Mouse (Mus musculus) limb, embryonic 15.5 days (tissue): ENCODE results near the gene Tsr3. TPM values are rescaled to one million over a fixed set of nuclear protein-coding genes. Genes with fewer than 3 reads are reported as not detected.
"Not testable (repeated sequence)": the region's sequence is repeated elsewhere in the genome, so short reads cannot be mapped to it uniquely, and the experiment has no call there.

ENCODE experiments used
- ATAC-seq: fragments of 200-750 bp; cut with Nextera tagmentation; 2 replicates; pipeline ENCODE4 v1.8.0; 2017; ENCODE audit warnings: low read depth, moderate TSS enrichment; ENCODE audit not compliant: insufficient number of reproducible peaks, low FRiP score, low TSS enrichment
- H3K27ac ChIP-seq: fragments of 300-500 bp; sonication (generic); 2 replicates; pipeline ENCODE4 v1.5.1; 2015; ENCODE audit warnings: moderate library complexity, mild to moderate bottlenecking, inconsistent platforms
- H3K27me3 ChIP-seq: fragments of 300-500 bp; sonication (generic); 2 replicates; pipeline ENCODE4 v1.6.1; 2015; ENCODE audit warnings: inconsistent platforms
- H3K36me3 ChIP-seq: fragments of 300-500 bp; sonication (generic); 2 replicates; pipeline ENCODE4 v1.6.1; 2015; ENCODE audit warnings: inconsistent platforms
- H3K4me1 ChIP-seq: fragments of 300-500 bp; sonication (generic); 2 replicates; pipeline ENCODE4 v1.6.1; 2015; ENCODE audit warnings: inconsistent platforms
- H3K4me2 ChIP-seq: fragments of 300-500 bp; sonication (generic); 2 replicates; pipeline ENCODE4 v1.6.1; 2015; ENCODE audit warnings: mild to moderate bottlenecking, inconsistent platforms
- H3K4me3 ChIP-seq: fragments of 300-500 bp; sonication (generic); 2 replicates; pipeline ENCODE4 v1.5.1; 2015; ENCODE audit warnings: mild to moderate bottlenecking, inconsistent platforms
- H3K9ac ChIP-seq: fragments of 300-500 bp; sonication (generic); 2 replicates; pipeline ENCODE4 v1.6.1; 2015; ENCODE audit warnings: inconsistent platforms
- H3K9me3 ChIP-seq: fragments of 300-500 bp; sonication (generic); 2 replicates; pipeline ENCODE4 v1.6.1; 2016; ENCODE audit warnings: inconsistent platforms
- WGBS: fragments of 180-500 bp; shearing (Covaris S2); methylation state at CpG from one replicate; pipeline ENCODE4 v1.1.7; 2015; 5-methylcytosine and 5-hydroxymethylcytosine counted together
- polyA plus RNA-seq: library from polyadenylated mRNA; unstranded; fragments of >200 nt; fragmentation: Nextera tagmentation; extraction: Ambion mirVana; gene quantifications from 2 replicates; pipeline ENCODE4 v1.2.1, GENCODE M21; 2015

Gene Tsr3
- 45.2 and 50.8 TPM in 2 replicates for polyA plus RNA-seq

GRCm38 (mm10) chr17:25239695-25240636 lies at the start of gene Tsr3, which contains the start of gene Gnptg:
Gene Tsr3 (plus strand): TSS chr17:25240170.
Gene Gnptg (minus strand): TSS chr17:25240124.
- H3K27ac ChIP-seq, result peak within 1 kb of the TSS; percentile 92
- no peaks in the 10 kb centered on the region for H3K27me3 ChIP-seq
- H3K9ac ChIP-seq, result peak within 1 kb of the TSS; percentile 90
- peak within 1 kb of the TSS; percentile 99 for H3K4me3 ChIP-seq
- H3K4me1 ChIP-seq, result peaks cover 23% of the 10 kb centered on the region
- H3K4me2 ChIP-seq, result peak within 1 kb of the TSS; percentile 93
- under 1% methylated on average over 80 of the region's 80 CpGs for WGBS
- ATAC-seq, result peak; percentile 80; the same call in 1 of the 2 replicates
- H3K9me3 ChIP-seq, result no peaks in the 10 kb centered on the region
- peaks cover 34% of the 10 kb centered on the region for H3K36me3 ChIP-seq

GRCm38 (mm10) chr17:25202401-25202800 lies 37.6 kb upstream of the Tsr3 start:
- no peaks in the 10 kb centered on the region for H3K9me3 ChIP-seq
- no peak overlapping the region for H3K4me2 ChIP-seq
- no peak for ATAC-seq
- no peaks in the 10 kb centered on the region for H3K4me1 ChIP-seq
- H3K36me3 ChIP-seq, result peaks cover 83% of the 10 kb centered on the region
- no peaks in the 10 kb centered on the region for H3K27me3 ChIP-seq
- H3K27ac ChIP-seq, result no peak overlapping the region
- no peak overlapping the region for H3K4me3 ChIP-seq
- 90% methylated on average over 4 of the region's 4 CpGs for WGBS
- no peak overlapping the region for H3K9ac ChIP-seq

DNA sequence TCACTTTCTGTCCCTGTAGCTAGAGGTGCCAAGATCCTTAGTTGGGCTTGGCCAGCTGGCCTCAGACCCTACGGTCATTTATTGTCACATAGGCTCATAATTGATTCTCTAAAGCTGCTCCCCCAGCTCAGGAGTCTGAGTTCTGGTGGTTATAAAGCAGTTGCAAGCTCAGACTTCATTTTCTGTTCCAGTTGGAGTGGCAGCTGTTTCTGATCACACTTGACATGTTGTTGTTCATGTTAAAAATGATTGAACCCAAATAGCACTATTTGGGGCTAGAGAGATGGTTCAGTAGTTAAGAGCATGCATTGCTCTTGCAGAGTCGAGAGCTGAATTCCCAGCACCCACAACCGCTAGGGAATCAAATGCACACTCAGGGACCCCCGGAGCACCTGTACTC lies 30.0 kb upstream of the Tsr3 start:
- Histone ChIP-seq H3K4me3 (no peak overlapping the region), H3K4me1 (no peaks in the 10 kb centered on the region), H3K9me3 (no peaks in the 10 kb centered on the region), H3K9ac (no peak overlapping the region), H3K4me2 (no peak overlapping the region), H3K36me3 (peaks cover 90% of the 10 kb centered on the region), H3K27me3 (no peaks in the 10 kb centered on the region), H3K27ac (no peak overlapping the region)
- 80% methylated on average over 4 of the region's 4 CpGs for WGBS
- no peak for ATAC-seq

DNA sequence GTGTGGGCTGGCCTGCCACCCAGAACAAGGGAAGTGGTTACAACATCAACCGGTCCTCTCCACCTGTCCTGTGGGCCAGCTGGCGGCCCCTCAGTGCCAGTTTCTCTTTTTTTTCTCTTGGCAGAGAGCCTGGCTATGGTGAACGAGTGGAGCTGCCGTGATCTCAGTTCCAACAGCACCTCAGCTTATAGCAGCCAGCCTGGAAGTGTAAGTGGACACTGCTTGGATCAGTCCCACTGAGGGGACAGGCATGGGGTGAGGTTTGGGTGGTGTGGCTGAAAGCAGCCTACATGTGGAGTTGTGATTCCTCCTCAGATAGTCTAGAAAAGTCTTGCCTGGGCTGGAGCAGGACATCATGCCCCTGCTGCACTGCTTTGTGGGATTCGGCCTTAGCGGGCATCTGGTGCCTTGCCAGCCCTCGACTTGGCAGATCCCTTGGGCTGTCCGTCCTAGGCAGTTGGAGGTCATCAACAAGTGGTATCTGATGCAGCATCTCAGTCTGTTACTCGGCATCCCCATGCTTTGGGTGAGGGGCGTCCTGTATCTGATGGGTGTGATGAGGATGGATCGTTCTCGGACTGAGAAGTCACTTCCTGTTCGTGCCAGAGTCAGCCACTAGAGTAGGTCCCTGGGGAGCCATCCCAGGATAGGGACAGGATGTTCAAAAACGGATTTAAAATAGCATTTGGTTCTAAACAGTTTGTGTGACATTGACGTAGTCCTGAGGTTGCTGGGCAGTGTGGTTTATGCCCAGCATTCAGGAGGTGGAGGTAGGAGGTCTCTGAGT lies 29.1 kb upstream of the Tsr3 start:
- Histone ChIP-seq H3K4me2 (no peak overlapping the region), H3K27me3 (no peaks in the 10 kb centered on the region), H3K9ac (no peak overlapping the region), H3K36me3 (peaks cover 90% of the 10 kb centered on the region), H3K4me1 (no peaks in the 10 kb centered on the region), H3K27ac (no peak overlapping the region), H3K4me3 (no peak overlapping the region), H3K9me3 (no peaks in the 10 kb centered on the region)
- WGBS, result 81% methylated on average over 15 of the region's 15 CpGs
- ATAC-seq, result no peak

DNA sequence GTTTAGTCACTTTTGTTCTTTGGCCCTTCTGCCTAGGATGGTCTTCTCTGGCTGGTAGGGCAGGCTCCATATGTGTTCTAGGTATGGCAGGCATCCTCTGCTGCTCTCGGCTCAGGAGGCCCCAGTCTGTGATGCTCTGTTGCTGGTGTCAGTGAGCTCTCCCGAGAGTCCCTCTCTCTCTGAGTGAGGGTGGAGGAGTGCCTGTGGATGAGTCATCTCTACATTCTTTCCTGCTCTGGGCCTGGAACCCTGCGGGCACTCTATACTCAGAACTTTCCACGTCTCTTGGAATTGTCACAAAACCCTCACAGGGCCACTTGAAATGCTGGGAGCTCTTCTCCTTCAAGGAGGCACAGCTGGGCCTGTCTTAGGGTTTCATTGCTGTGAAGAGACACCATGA lies 28.3 kb upstream of the Tsr3 start:
- Histone ChIP-seq H3K4me2 (no peak overlapping the region), H3K4me3 (no peak overlapping the region), H3K27ac (no peak overlapping the region), H3K27me3 (no peaks in the 10 kb centered on the region), H3K9ac (no peak overlapping the region), H3K36me3 (peaks cover 91% of the 10 kb centered on the region), H3K4me1 (no peaks in the 10 kb centered on the region), H3K9me3 (no peaks in the 10 kb centered on the region)
- no peak for ATAC-seq
- WGBS, result 81% methylated on average over 4 of the region's 4 CpGs

GRCm38 (mm10) chr17:25215431-25215830 lies 24.5 kb upstream of the Tsr3 start:
- peaks cover 89% of the 10 kb centered on the region for H3K36me3 ChIP-seq
- H3K4me1 ChIP-seq, result no peaks in the 10 kb centered on the region
- WGBS, result 83% methylated on average over 3 of the region's 3 CpGs
- no peak overlapping the region for H3K4me2 ChIP-seq
- ATAC-seq, result no peak
- no peaks in the 10 kb centered on the region for H3K27me3 ChIP-seq
- H3K27ac ChIP-seq, result no peak overlapping the region
- H3K4me3 ChIP-seq, result no peak overlapping the region
- H3K9ac ChIP-seq, result no peak overlapping the region
- H3K9me3 ChIP-seq, result no peaks in the 10 kb centered on the region

DNA sequence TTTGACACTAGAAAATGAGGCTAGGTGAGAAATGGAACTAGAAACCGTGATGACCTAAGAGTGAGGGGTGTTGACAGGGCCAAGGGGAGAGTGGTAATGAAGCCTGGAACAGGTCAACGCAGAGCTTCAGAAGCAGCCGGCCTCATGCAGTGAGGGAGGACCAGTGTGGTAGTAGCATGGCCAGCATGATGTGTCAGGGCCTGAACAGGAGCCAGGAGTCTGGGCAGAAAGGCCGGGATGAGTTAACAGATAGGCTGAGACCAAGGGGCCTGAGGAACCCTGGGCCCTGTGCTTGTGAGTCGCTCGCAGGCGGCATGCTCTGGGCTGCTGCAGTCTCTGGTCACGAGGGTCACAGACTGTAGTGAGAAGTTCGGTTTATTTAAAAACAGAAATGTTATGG lies 21.0 kb upstream of the Tsr3 start:
- Histone ChIP-seq H3K9ac (no peak overlapping the region), H3K9me3 (no peaks in the 10 kb centered on the region), H3K4me2 (no peak overlapping the region), H3K4me1 (peaks cover 16% of the 10 kb centered on the region), H3K27ac (no peak overlapping the region), H3K4me3 (no peak overlapping the region), H3K36me3 (peaks cover 61% of the 10 kb centered on the region), H3K27me3 (no peaks in the 10 kb centered on the region)
- ATAC-seq, result no peak
- 91% methylated on average over 9 of the region's 9 CpGs for WGBS

GRCm38 (mm10) chr17:25219492-25220295 lies 20.3 kb upstream of the Tsr3 start:
- H3K4me1 ChIP-seq, result peaks cover 16% of the 10 kb centered on the region
- no peak for ATAC-seq
- H3K4me2 ChIP-seq, result no peak overlapping the region
- WGBS, result 90% methylated on average over 15 of the region's 15 CpGs
- no peak overlapping the region for H3K27ac ChIP-seq
- H3K4me3 ChIP-seq, result no peak overlapping the region
- no peaks in the 10 kb centered on the region for H3K9me3 ChIP-seq
- peaks cover 59% of the 10 kb centered on the region for H3K36me3 ChIP-seq
- no peak overlapping the region for H3K9ac ChIP-seq
- no peaks in the 10 kb centered on the region for H3K27me3 ChIP-seq

- WGBS, result 85% methylated on average over 1 of the region's 1 CpGs
- H3K27me3 ChIP-seq, result no peaks in the 10 kb centered on the region
- no peak overlapping the region for H3K4me2 ChIP-seq
- H3K27ac ChIP-seq, result no peak overlapping the region
- H3K9me3 ChIP-seq, result no peaks in the 10 kb centered on the region
- H3K4me3 ChIP-seq, result no peak overlapping the region
- peaks cover 57% of the 10 kb centered on the region for H3K36me3 ChIP-seq
- no peak overlapping the region for H3K9ac ChIP-seq
- H3K4me1 ChIP-seq, result peaks cover 16% of the 10 kb centered on the region
- no peak for ATAC-seq
Measured at GRCm38 (mm10) chr17:25220746-25221145, 19.2 kb upstream of the Tsr3 start.

- Histone ChIP-seq H3K9ac (no peak overlapping the region), H3K4me1 (peaks cover 16% of the 10 kb centered on the region), H3K4me2 (peak overlapping the region; percentile 65), H3K27me3 (no peaks in the 10 kb centered on the region), H3K4me3 (peak overlapping the region; percentile 39), H3K27ac (peak overlapping the region; percentile 47), H3K36me3 (peaks cover 57% of the 10 kb centered on the region), H3K9me3 (no peaks in the 10 kb centered on the region)
- under 1% methylated on average over 17 of the region's 30 CpGs for WGBS
- peak; percentile 74 for ATAC-seq
Measured at GRCm38 (mm10) chr17:25221821-25222503, 18.0 kb upstream of the Tsr3 start.

DNA sequence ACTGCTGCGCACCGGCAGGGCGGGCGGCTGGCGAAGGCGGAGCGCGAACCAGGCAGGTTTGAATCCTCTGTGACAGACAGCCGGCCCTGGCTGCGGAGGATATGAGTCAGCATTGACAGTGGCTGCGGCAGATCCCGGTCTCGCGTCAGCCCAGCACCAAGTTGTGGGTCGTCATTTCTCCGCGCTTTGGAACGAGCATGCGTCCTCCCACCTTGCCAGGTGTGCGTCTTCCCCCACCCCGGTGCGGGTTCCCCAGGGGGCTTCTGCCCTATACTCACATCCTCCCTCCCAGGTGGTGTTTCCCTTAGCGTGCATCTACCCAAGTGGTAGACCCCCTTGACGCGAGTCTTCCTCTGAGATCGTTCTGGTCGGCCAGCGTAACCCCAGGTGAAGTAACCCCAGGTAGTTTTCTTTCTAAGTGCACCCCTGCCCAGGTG lies 17.4 kb upstream of the Tsr3 start:
- H3K4me2 ChIP-seq, result peak overlapping the region; percentile 65
- H3K9ac ChIP-seq, H3K9me3 ChIP-seq, H3K27me3 ChIP-seq: not testable (repeated sequence)
- whole genome bisulfite sequencing, result 13% methylated on average over 14 of the region's 28 CpGs
- H3K4me3 ChIP-seq, result peak overlapping the region; percentile 39
- H3K4me1 ChIP-seq, result peaks cover 16% of the 10 kb centered on the region
- peak; percentile 70; the same call in 1 of the 2 replicates for ATAC-seq
- peaks cover 54% of the 10 kb centered on the region for H3K36me3 ChIP-seq
- H3K27ac ChIP-seq, result peak overlapping the region; percentile 43; the same call in 1 of the 2 replicates
